Mouse (Mus musculus): ENCODE data around the gene Tmprss9. TPM values are rescaled to one million over a fixed set of nuclear protein-coding genes. Genes with fewer than 3 reads are reported as not detected.

Gene Tmprss9
- polyA plus RNA-seq, 1 experiment from 2014 or later = 0.08 TPM

DNA sequence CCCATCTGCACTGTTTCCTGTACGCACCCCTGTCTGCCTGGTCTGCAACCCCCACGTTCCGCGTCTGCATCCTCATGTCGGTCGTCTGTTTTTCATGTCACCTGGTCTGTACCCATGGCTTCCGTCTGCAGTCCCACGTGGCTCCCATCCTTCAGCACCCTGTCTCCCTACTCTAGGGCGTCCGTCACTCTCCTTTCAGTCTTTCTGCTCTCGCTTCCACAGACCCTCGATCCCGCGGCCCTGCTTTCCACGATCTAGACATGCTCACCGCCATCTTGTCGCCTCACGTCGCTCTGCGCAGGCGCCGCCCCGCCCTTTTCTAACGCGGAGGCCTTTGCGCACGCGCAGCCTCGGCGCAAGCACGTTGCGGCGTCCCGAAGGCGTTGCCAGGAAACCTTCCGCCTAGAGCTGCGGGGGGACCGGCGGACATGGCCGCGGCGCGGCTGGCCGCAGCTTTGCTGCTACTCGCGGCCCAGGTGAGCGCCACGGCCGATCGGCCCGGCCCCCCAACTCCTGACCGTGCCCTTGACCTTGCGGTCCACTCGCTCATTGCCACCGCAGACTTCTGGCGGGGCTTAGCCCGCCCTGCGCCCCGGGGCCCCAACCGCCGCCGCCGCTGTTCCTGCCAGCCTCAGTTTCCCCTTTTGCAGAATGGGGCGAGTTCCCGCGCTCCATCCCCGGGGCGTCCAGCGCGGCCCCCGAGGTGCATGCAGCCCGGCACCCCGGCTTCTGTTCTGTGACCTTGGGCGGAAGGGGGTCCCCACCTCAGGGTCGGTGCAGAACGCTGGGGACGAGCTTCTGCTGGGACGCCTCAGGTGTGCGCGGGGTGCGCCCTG, 16.5 kb upstream of the Tmprss9 start, which contains the start of the genes Lsm7 and Sppl2b:
Lsm7 (minus strand) TSS at position 297 of the 836 bp plus-strand sequence.
Sppl2b (plus strand) TSS at position 363 of the 836 bp plus-strand sequence.
- ATAC-seq (ENCODE audit: low FRiP score, low TSS enrichment) = peak; percentile 82
- under 1% methylated on average over 81 of the region's 81 CpGs for WGBS
- H3K27ac ChIP-seq (ENCODE audit: low read depth, low read length) = no peak within 1 kb of the TSS

DNA sequence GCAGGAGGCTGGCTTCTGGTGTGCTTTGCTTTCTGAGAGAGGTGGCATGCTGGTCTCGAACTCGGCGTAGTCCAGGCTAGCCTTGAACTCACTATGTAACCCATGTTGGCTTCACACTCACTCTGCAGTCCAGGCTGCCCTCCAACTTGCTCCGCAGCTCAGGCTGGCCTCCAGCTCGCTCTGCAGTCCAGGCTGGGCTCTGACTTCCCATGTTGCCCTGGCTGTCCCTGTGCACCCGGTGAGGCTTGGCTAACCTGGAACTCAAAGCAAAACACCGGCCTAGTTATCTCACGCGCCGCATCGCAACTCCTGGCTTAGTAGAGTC, 15.9 kb upstream of the Tmprss9 start:
- Histone ChIP-seq H3K9me3 (ENCODE audit: control insufficient read depth, low read length) (no peaks in the 10 kb centered on the region), H3K4me3 (ENCODE audit: low read length) (peak overlapping the region; percentile 79), H3K4me2 (replicated peaks; ENCODE audit: low read depth, low read length) (peak overlapping the region; percentile 98), H3K9ac (ENCODE audit: low read depth, low read length) (peak overlapping the region; percentile 77), H3K36me3 (ENCODE audit: control insufficient read depth, insufficient read depth, low read length) (peaks cover 22% of the 10 kb centered on the region), H3K4me1 (ENCODE audit: control insufficient read depth, insufficient read depth, low read length) (peaks cover 18% of the 10 kb centered on the region), H3K27me3 (ENCODE audit: control insufficient read depth, insufficient read depth, low read length) (no peaks in the 10 kb centered on the region), H3K27ac (ENCODE audit: low read depth, low read length) (no peak overlapping the region)
- 26% methylated on average over 11 of the region's 11 CpGs for WGBS
- peak; percentile 10; the same call in 1 of the 2 replicates for ATAC-seq (ENCODE audit: low FRiP score, low TSS enrichment)

More for the DNA sequence above, 16.5 kb upstream of the Tmprss9 start, which contains the start of the genes Lsm7 and Sppl2b:
- Histone ChIP-seq H3K36me3 (ENCODE audit: control insufficient read depth, insufficient read depth, low read length) (peaks cover 22% of the 10 kb centered on the region), H3K27me3 (ENCODE audit: control insufficient read depth, insufficient read depth, low read length) (no peaks in the 10 kb centered on the region), H3K9me3 (ENCODE audit: control insufficient read depth, low read length) (no peaks in the 10 kb centered on the region), H3K4me1 (ENCODE audit: control insufficient read depth, insufficient read depth, low read length) (peaks cover 18% of the 10 kb centered on the region), H3K4me3 (ENCODE audit: low read length) (peak within 1 kb of the TSS; percentile 79), H3K4me2 (replicated peaks; ENCODE audit: low read depth, low read length) (peak within 1 kb of the TSS; percentile 98), H3K9ac (ENCODE audit: low read depth, low read length) (peak within 1 kb of the TSS; percentile 77)

DNA sequence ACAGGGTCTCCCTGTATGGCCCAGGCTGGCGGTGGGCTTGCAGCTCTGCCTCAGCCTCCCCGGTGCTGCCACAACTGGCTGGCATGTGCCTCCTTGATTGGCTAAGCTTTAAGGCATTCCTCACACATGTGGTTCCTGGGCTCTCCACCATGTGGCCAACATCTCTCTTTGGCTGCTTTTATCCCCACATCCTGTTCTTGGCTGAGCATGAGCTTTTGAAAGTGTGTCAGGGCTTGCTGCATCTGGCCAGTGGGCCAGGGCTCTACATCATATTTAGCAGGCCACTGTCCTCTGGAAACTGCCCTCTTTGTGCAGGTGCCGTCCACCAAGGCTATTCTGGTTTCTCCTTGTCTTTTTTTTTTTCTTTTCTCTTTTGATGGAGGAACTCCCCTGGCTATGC, 15.4 kb upstream of the Tmprss9 start:
- no peak for ATAC-seq (ENCODE audit: low FRiP score, low TSS enrichment)
- Histone ChIP-seq H3K9me3 (ENCODE audit: control insufficient read depth, low read length) (no peaks in the 10 kb centered on the region), H3K27me3 (ENCODE audit: control insufficient read depth, insufficient read depth, low read length) (no peaks in the 10 kb centered on the region), H3K9ac (ENCODE audit: low read depth, low read length) (peak overlapping the region; percentile 77; the same call in 1 of the 2 replicates), H3K27ac (ENCODE audit: low read depth, low read length) (no peak overlapping the region), H3K36me3 (ENCODE audit: control insufficient read depth, insufficient read depth, low read length) (peaks cover 23% of the 10 kb centered on the region), H3K4me1 (ENCODE audit: control insufficient read depth, insufficient read depth, low read length) (peaks cover 18% of the 10 kb centered on the region), H3K4me3 (ENCODE audit: low read length) (peak overlapping the region; percentile 79; the same call in 1 of the 2 replicates), H3K4me2 (replicated peaks; ENCODE audit: low read depth, low read length) (peak overlapping the region; percentile 98)
- 74% methylated on average over 3 of the region's 3 CpGs for WGBS

DNA sequence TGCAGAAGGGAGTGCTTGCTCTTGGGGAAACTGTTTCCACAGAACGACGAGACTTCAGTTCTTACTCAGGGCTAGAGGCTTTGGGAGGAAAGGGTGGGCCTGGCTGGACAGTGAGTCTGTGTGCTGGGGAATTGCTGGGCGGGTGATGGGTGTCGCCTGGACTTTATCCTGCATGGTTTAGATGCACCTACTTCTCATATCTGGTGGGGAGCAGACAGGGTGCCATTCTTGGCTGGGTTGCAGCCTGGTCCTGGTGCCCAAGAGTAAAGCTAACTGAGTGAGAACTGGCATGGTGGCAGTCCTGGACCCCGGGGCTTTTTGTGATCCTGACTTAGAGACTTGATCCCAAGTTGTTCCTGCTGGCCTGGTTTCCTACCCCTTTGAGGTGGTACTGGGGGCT, 14.7 kb upstream of the Tmprss9 start:
- H3K4me2 ChIP-seq (replicated peaks; ENCODE audit: low read depth, low read length) = no peak overlapping the region
- H3K4me3 ChIP-seq (ENCODE audit: low read length) = no peak overlapping the region
- no peaks in the 10 kb centered on the region for H3K27me3 ChIP-seq (ENCODE audit: control insufficient read depth, insufficient read depth, low read length)

DNA sequence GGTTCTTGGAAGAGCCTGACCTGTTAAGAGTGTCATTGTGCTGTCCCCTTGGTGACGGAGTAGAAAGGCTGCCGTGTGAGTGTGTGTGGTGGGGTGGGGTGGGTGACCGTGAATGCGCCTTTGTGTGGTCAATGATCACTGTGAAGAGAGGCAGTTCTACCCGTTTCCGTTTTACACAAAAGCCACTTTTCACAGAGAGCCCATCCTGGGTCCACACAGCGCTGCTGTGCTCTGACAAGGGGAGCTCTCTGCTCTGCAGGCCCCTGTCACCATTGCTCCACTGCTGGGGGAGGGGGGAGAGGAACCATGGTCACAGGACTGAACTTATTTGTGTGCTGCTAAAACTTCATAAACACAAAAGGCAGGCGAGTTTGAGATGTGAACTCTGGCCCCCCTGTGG, 14.3 kb upstream of the Tmprss9 start:
- no peak for ATAC-seq (ENCODE audit: low FRiP score, low TSS enrichment)
- no peak overlapping the region for H3K4me3 ChIP-seq (ENCODE audit: low read length)
- no peaks in the 10 kb centered on the region for H3K9me3 ChIP-seq (ENCODE audit: control insufficient read depth, low read length)
- H3K27me3 ChIP-seq (ENCODE audit: control insufficient read depth, insufficient read depth, low read length) = no peaks in the 10 kb centered on the region
- H3K4me2 ChIP-seq (replicated peaks; ENCODE audit: low read depth, low read length) = no peak overlapping the region
- peaks cover 21% of the 10 kb centered on the region for H3K36me3 ChIP-seq (ENCODE audit: control insufficient read depth, insufficient read depth, low read length)
- H3K27ac ChIP-seq (ENCODE audit: low read depth, low read length) = no peak overlapping the region
- peaks cover 18% of the 10 kb centered on the region for H3K4me1 ChIP-seq (ENCODE audit: control insufficient read depth, insufficient read depth, low read length)
- peak overlapping the region; percentile 34; the same call in 1 of the 2 replicates for H3K9ac ChIP-seq (ENCODE audit: low read depth, low read length)
- 78% methylated on average over 8 of the region's 8 CpGs for WGBS

More for the DNA sequence above, 14.7 kb upstream of the Tmprss9 start:
- H3K4me1 ChIP-seq (ENCODE audit: control insufficient read depth, insufficient read depth, low read length) = peaks cover 18% of the 10 kb centered on the region
- no peak overlapping the region for H3K9ac ChIP-seq (ENCODE audit: low read depth, low read length)
- H3K27ac ChIP-seq (ENCODE audit: low read depth, low read length) = no peak overlapping the region
- 78% methylated on average over 5 of the region's 5 CpGs for WGBS
- H3K9me3 ChIP-seq (ENCODE audit: control insufficient read depth, low read length) = no peaks in the 10 kb centered on the region
- H3K36me3 ChIP-seq (ENCODE audit: control insufficient read depth, insufficient read depth, low read length) = peaks cover 23% of the 10 kb centered on the region
- no peak for ATAC-seq (ENCODE audit: low FRiP score, low TSS enrichment)

DNA sequence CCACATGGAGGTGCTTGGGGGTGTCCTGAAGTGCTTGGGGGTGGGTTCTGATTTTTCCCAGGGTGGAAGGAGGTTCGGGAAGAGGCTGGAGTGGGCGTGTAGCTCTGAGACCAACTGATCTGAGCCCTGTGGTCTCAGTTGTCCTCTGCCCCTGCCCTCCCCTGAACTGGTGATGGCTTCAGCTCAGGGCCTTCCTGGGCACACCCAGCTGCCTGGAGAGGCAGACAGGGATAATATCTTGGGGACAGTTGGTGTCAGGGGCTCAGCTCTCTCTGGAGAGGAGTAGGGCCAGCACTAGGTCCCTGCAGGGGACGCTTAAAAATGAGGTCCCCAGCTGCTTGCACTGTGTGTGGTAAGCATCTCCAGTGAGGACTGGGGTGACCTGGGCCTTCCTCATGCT, 13.8 kb upstream of the Tmprss9 start:
- ATAC-seq (ENCODE audit: low FRiP score, low TSS enrichment) = no peak
- H3K27me3 ChIP-seq (ENCODE audit: control insufficient read depth, insufficient read depth, low read length) = no peaks in the 10 kb centered on the region
- H3K9ac ChIP-seq (ENCODE audit: low read depth, low read length) = peak overlapping the region; percentile 34; the same call in 1 of the 2 replicates
- WGBS = 63% methylated on average over 3 of the region's 3 CpGs
- no peaks in the 10 kb centered on the region for H3K9me3 ChIP-seq (ENCODE audit: control insufficient read depth, low read length)
- peaks cover 23% of the 10 kb centered on the region for H3K36me3 ChIP-seq (ENCODE audit: control insufficient read depth, insufficient read depth, low read length)
- H3K27ac ChIP-seq (ENCODE audit: low read depth, low read length) = no peak overlapping the region
- no peak overlapping the region for H3K4me3 ChIP-seq (ENCODE audit: low read length)
- no peak overlapping the region for H3K4me2 ChIP-seq (replicated peaks; ENCODE audit: low read depth, low read length)
- H3K4me1 ChIP-seq (ENCODE audit: control insufficient read depth, insufficient read depth, low read length) = peaks cover 18% of the 10 kb centered on the region

DNA sequence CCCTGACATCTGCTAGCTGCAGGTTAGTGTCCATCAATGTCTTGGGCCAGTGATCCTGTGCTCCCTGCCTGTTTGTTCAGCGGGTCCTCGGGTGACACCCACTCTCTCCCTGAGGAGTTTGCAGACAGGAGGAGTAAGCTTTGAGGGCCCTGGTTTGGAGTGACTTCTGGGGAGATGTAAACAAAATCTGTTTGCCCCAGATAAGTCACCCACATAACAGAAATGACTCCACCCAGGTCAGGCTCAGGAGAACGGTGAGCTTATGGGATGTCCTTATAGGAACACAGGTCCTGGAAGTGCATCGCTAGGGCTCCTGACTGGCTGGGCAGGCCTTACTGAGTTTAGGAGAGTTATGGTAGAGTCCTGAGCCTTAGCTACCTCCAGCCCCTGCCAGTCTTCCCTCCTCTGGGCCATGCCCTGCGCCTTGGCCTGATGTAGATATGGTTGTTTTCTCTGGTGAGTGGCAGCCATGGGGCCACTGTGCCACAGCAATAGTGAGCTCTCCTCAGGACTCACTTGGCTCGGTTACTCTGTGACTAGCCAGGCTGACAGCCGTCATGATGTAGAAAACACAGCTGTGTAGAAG, 13.2 kb upstream of the Tmprss9 start:
- 72% methylated on average over 7 of the region's 7 CpGs for WGBS

DNA sequence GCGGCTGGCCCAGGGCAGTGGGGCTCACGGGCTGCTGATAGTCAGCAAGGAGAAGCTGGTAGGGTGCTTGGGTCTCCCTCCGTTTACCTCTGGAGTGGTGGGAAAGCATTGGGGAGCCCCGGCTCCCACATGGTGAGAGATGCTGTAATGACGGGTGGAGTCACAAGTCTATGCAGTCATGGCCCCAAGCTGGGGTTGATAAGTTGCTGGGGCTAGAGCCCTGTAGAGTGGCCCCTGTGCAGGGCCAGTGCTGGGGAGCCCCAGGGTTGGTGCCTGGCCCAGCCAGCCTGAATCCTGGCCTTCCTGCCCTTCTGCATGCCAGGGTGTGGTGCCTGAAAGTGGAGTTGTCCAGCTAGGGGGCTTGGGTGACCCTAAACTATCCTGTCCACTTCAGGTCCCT, 9.3 kb upstream of the Tmprss9 start:
- H3K27me3 ChIP-seq (ENCODE audit: control insufficient read depth, insufficient read depth, low read length) = no peaks in the 10 kb centered on the region
- 89% methylated on average over 5 of the region's 5 CpGs for WGBS
- no peak for ATAC-seq (ENCODE audit: low FRiP score, low TSS enrichment)
- H3K4me2 ChIP-seq (replicated peaks; ENCODE audit: low read depth, low read length) = no peak overlapping the region
- H3K36me3 ChIP-seq (ENCODE audit: control insufficient read depth, insufficient read depth, low read length) = peaks cover 47% of the 10 kb centered on the region
- H3K9me3 ChIP-seq (ENCODE audit: control insufficient read depth, low read length) = no peaks in the 10 kb centered on the region
- no peak overlapping the region for H3K9ac ChIP-seq (ENCODE audit: low read depth, low read length)
- H3K27ac ChIP-seq (ENCODE audit: low read depth, low read length) = no peak overlapping the region
- no peak overlapping the region for H3K4me3 ChIP-seq (ENCODE audit: low read length)
- no peaks in the 10 kb centered on the region for H3K4me1 ChIP-seq (ENCODE audit: control insufficient read depth, insufficient read depth, low read length)

More for the DNA sequence above, 13.2 kb upstream of the Tmprss9 start:
- Histone ChIP-seq H3K27me3 (ENCODE audit: control insufficient read depth, insufficient read depth, low read length) (no peaks in the 10 kb centered on the region), H3K36me3 (ENCODE audit: control insufficient read depth, insufficient read depth, low read length) (peaks cover 23% of the 10 kb centered on the region), H3K4me1 (ENCODE audit: control insufficient read depth, insufficient read depth, low read length) (peaks cover 18% of the 10 kb centered on the region), H3K27ac (ENCODE audit: low read depth, low read length) (no peak overlapping the region), H3K4me3 (ENCODE audit: low read length) (no peak overlapping the region), H3K9me3 (ENCODE audit: control insufficient read depth, low read length) (no peaks in the 10 kb centered on the region), H3K4me2 (replicated peaks; ENCODE audit: low read depth, low read length) (no peak overlapping the region), H3K9ac (ENCODE audit: low read depth, low read length) (no peak overlapping the region)
- ATAC-seq (ENCODE audit: low FRiP score, low TSS enrichment) = no peak

DNA sequence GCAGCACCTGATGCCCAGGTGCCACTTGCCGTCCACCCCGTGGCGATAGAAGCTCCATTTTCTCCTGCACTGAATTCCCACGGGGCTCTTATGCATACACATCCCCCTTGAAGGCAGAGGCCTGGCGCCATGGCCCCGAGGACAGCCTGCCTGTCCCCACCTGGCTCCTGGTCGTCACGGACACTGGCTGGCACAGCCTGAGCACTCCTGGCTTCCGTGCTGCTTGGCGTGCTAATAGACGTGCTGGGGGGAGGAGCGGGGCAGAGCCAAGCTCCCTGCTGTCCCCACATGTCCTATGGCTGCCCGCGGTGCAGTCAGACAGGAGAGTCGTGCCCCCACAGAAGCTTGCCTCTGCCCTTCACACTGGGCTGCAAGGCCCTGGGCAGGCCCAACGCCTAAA, 7.2 kb upstream of the Tmprss9 start:
- H3K27ac ChIP-seq (ENCODE audit: low read depth, low read length) = no peak overlapping the region
- H3K9ac ChIP-seq (ENCODE audit: low read depth, low read length) = no peak overlapping the region
- ATAC-seq (ENCODE audit: low FRiP score, low TSS enrichment) = no peak
- H3K4me1 ChIP-seq (ENCODE audit: control insufficient read depth, insufficient read depth, low read length) = no peaks in the 10 kb centered on the region
- H3K27me3 ChIP-seq (ENCODE audit: control insufficient read depth, insufficient read depth, low read length) = no peaks in the 10 kb centered on the region
- no peaks in the 10 kb centered on the region for H3K9me3 ChIP-seq (ENCODE audit: control insufficient read depth, low read length)
- 93% methylated on average over 16 of the region's 16 CpGs for WGBS
- H3K4me2 ChIP-seq (replicated peaks; ENCODE audit: low read depth, low read length) = no peak overlapping the region
- peaks cover 59% of the 10 kb centered on the region for H3K36me3 ChIP-seq (ENCODE audit: control insufficient read depth, insufficient read depth, low read length)
- H3K4me3 ChIP-seq (ENCODE audit: low read length) = no peak overlapping the region
